Mouse (Mus musculus) v-Abl transformed pro-B cells (cell line): ENCODE measurements around the gene Pde6d.

ENCODE experiments used
- in situ Hi-C, 2 experiments: fragments of 400-800 bp; cut with MboI; formaldehyde crosslinking; loops; one replicate each; pipeline ENCODE4 v1.15.1; 2025; ENCODE audit not compliant: unreplicated experiment in 2 of 2

Pde6d gene

GRCm38 (mm10) chr1:86507866-86508265 is 74.6 kb downstream of the Pde6d start:
- in situ Hi-C loops: no loop called here

DNA sequence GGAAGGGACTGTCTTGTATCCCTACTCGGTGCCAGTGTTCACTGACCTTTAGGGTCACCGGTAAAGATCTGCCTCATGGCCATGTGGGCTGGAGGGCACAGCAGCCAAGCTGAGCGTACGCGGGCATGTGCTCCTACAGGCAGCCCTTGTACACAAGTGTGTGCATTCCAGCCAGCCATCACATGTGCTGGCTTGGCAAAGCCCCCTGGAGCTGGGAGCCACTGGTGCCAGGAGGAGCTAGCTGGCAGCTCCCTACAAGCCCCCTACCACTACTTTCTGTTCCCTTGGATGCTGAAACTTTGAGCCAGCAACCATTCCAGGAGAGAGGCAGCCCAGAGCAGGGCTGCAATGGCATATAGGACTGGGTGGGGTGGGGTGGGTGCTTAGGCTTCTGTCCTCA is 76.0 kb downstream of the Pde6d start:
- in situ Hi-C loops: no loop called here

- in situ Hi-C loops: no loop called here
These were observed 77.0 kb downstream of the Pde6d start for GRCm38 (mm10) chr1:86505461-86505860.

GRCm38 (mm10) chr1:86504697-86505421 is 77.6 kb downstream of the Pde6d start:
- in situ Hi-C loops: loop anchor here (5.0 kb wide), 2 partner anchors 32 to 63 kb away; no protein-coding TSS in a partner anchor

DNA sequence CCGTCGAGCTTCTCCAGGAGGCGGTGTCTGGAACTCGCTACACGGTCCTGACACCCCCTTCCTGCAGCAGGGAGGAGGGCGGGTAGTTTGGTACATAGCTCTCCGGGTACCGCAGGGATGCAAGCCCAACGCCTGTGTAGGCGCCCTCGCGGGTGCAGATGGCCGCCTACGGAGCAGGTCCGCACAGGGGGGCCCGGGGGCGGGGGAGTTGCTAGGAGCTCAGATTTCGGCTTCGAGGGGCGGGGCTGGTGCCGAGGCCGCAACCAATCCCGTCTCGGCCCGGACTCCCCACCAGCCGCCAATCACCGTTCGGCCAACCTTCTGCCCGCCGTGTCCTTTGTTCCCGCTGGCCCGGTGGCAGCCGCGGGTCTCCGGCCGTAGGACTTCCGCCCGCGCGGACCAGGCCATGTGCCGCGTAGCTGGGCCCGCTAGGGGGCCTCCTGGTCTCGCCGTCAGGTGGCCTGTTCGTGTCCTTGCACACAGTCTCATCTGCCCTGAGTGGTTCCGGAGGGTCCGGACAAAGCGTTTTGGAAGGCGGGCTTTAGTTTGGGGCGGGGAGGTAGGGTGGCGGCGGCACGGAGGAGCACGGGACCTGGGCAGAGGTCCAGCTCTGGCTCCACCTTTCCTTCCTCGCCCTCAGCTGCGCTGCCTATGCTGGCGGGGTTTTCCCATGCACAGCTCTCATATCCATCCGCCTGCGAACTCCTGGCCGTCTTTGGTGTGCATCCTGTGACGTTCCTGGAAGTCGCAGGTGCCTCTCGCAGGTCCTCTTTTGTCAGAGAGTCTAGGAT is 78.3 kb downstream of the Pde6d start:
- in situ Hi-C loops: loop anchor here (5.0 kb wide), 2 partner anchors 33 to 62 kb away; no protein-coding TSS in a partner anchor

- in situ Hi-C loops: loop anchor here (5.0 kb wide), 2 partner anchors 34 to 61 kb away; no protein-coding TSS in a partner anchor
These were observed 79.2 kb downstream of the Pde6d start for GRCm38 (mm10) chr1:86503165-86503747.

GRCm38 (mm10) chr1:86502221-86503048 is 80.0 kb downstream of the Pde6d start:
- in situ Hi-C loops: loop anchor here (5.0 kb wide), 2 partner anchors 35 to 60 kb away; no protein-coding TSS in a partner anchor

DNA sequence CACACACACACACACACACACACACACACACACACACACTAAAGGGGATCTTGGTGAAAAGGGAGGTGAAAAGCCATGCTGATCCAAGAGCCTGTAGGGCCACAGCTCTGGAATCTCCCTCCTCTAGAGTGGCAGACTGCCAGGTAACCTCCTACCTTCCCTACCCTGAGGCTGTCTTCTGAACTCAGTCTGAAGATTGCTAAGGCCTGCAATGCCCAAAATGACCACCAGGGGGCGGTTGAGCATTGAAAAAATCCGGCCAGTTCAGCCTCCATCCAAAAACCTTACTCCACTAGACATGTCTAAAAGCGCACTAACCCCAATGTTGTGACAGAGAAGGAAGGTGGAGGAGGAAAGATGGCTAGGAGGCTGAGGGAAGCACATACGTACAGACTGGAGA is 80.9 kb downstream of the Pde6d start:
- in situ Hi-C loops: loop anchor here (5.0 kb wide), 2 partner anchors 36 to 59 kb away; no protein-coding TSS in a partner anchor

GRCm38 (mm10) chr1:86501114-86501532 is 81.3 kb downstream of the Pde6d start:
- in situ Hi-C loops: loop anchor here (5.0 kb wide), 2 partner anchors 36 to 59 kb away; no protein-coding TSS in a partner anchor

DNA sequence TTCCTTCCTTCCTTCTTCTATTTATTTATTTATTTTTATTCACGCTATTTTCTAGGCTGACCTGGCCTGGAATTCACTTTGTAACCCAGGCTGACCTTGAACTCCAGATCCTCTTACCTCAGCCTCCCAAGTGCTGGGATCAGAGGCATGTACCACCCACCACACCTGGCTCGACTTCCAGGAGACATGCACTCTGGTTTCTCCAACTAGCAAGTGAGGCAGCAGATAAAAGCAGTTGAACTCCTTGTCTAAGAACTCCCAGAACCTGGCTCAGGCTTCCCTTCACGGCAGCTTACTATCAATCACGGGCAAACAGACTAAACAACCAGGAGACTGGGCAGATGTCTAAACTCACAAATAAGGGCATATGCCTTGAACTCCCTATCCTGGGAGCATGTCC is 81.7 kb downstream of the Pde6d start:
- in situ Hi-C loops: loop anchor here (5.0 kb wide), 2 partner anchors 37 to 58 kb away; no protein-coding TSS in a partner anchor

GRCm38 (mm10) chr1:86499903-86500302 is 82.5 kb downstream of the Pde6d start:
- in situ Hi-C loops: loop anchor here (5.0 to 25.0 kb wide), 3 partner anchors 37 to 1137 kb away; no protein-coding TSS in a partner anchor

- in situ Hi-C loops: loop anchor here in 1 of 2 experiments (25.0 kb wide), 1 partner anchor 1139 kb away; no protein-coding TSS in a partner anchor
These were observed 83.8 kb downstream of the Pde6d start for GRCm38 (mm10) chr1:86498611-86499010.

DNA sequence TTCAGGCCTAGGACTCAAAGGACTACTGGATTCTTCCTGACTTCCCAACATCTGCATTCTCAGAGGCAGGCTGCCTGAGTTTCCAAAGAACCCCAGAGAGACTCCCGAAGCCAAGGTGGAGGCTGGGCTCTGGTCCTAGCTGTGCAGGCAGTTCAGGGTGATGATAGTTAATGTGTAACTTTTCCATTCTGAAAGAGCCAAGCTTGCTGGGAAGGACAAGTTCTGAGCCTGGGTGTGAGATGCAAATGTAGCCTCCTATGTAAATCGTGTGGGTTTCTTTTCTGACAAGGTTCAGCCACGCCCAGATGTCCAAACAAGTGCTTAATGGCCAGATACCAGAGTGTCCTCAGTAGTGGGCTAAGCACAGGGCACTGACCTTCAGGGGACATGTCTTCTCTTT is 84.4 kb downstream of the Pde6d start:
- in situ Hi-C loops: loop anchor here in 1 of 2 experiments (25.0 kb wide), 1 partner anchor 1139 kb away; no protein-coding TSS in a partner anchor

DNA sequence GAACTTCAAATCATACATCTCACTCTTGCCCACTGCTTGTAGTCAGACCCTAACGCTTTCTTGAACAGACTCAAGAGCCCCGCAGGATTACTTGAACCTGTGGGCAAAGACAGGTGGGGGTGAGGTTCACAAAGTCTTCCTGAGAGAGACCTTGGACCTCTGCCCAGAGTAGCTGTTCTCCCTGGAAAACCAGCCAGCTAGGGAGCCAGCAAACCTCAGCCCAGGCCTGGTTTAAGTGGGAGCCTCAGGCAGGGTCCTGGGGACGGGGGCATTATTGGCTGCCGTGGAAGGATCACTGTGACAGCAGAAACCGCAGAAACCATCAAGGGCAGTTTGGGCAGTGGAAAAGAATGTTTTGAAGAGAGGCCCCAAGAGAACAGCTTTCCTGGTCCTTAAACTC is 85.1 kb downstream of the Pde6d start:
- in situ Hi-C loops: loop anchor here in 1 of 2 experiments (25.0 kb wide), 1 partner anchor 1140 kb away; no protein-coding TSS in a partner anchor

DNA sequence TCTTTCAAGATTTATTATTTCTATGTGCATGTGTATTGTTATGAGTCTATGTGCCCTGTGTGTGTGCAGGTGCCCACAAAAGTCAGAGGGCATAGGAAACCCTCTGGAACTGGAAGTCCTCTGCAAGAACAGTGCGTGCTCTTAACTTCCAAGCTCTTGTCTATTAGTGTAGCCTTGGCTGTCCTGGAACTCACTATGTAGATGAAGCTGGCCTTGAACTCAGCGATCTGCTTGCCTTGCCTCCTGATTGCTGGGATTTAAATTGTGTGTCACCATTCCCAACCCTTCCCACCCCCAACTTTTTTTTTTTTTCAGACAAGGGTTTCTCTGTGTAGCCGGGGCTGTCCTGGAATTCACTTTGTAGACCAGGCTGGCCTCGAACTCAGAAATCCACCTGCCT is 86.1 kb downstream of the Pde6d start:
- in situ Hi-C loops: loop anchor here in 1 of 2 experiments (25.0 kb wide), 1 partner anchor 1141 kb away; no protein-coding TSS in a partner anchor

DNA sequence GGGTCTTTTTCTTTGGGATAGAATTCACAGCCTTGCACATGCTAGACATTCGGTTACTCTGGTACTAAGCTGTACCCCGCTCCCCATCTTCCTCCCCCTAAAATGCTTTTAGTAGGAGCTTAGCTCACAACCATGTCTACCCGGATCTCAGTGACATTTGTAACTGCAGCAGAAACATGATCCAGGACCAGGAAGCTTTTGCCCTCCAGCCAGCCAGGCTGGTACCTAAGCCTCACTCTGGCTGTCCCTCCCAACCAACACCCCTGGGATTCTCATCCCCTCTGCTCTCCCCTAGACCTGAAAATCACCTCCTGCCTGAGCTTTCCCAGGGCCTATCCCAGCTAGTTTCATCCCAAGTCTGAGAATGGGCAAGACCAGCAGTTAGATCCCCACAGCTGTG is 88.6 kb downstream of the Pde6d start:
- in situ Hi-C loops: loop anchor here in 1 of 2 experiments (25.0 kb wide), 1 partner anchor 1144 kb away; no protein-coding TSS in a partner anchor
